Mouse (Mus musculus) intestine, embryonic 16.5 days (tissue): Measurements from ENCODE around the gene Arhgef39. TPM values are rescaled to one million over a fixed set of nuclear protein-coding genes. Genes with fewer than 3 reads are reported as not detected.

Source experiments
- ATAC-seq: fragments of 200-750 bp; cut with Nextera tagmentation; 2 replicates; pipeline ENCODE4 v1.8.0; 2017; ENCODE audit warnings: moderate TSS enrichment, moderate library complexity
- H3K27ac ChIP-seq: fragments of 300-500 bp; sonication (generic); 2 replicates; pipeline ENCODE4 v1.5.1; 2014; ENCODE audit warnings: mild to moderate bottlenecking, low read length
- H3K27me3 ChIP-seq: fragments of 300-500 bp; sonication (generic); replicated peaks from 2 replicates; pipeline ENCODE4 v1.6.1; 2014; ENCODE audit warnings: low read length, control low read depth, mixed read lengths; ENCODE audit not compliant: control insufficient read depth, insufficient read depth
- H3K36me3 ChIP-seq: fragments of 300-500 bp; sonication (generic); 2 replicates; pipeline ENCODE4 v1.6.1; 2014; ENCODE audit warnings: low read length, control low read depth; ENCODE audit not compliant: control insufficient read depth, insufficient read depth
- H3K4me1 ChIP-seq: fragments of 300-500 bp; sonication (generic); 2 replicates; pipeline ENCODE4 v1.6.1; 2014; ENCODE audit warnings: low read length, control low read depth, mixed read lengths; ENCODE audit not compliant: control insufficient read depth, insufficient read depth
- H3K4me2 ChIP-seq: fragments of 300-500 bp; sonication (generic); 2 replicates; pipeline ENCODE4 v1.6.1; 2014; ENCODE audit warnings: low read depth, low read length, control low read depth
- H3K4me3 ChIP-seq: fragments of 300-500 bp; sonication (generic); 2 replicates; pipeline ENCODE4 v1.5.1; 2014; ENCODE audit warnings: mild to moderate bottlenecking, low read length
- H3K9ac ChIP-seq: fragments of 300-500 bp; sonication (generic); 2 replicates; pipeline ENCODE4 v1.6.1; 2014; ENCODE audit warnings: low read depth, low read length
- H3K9me3 ChIP-seq: fragments of 300-500 bp; sonication (generic); 2 replicates; pipeline ENCODE4 v1.6.1; 2016; ENCODE audit warnings: low read length, control low read depth; ENCODE audit not compliant: control insufficient read depth
- WGBS: fragments of 180-500 bp; shearing (Covaris S2); extraction: QIAGEN DNeasy Blood & Tissue Kit; methylation state at CpG from one replicate; pipeline ENCODE4 v1.1.7; 2014; 5-methylcytosine and 5-hydroxymethylcytosine counted together
- polyA plus RNA-seq: library from polyadenylated mRNA; unstranded; fragments of >200 nt; fragmentation: Nextera tagmentation; extraction: Ambion mirVana; gene quantifications from 2 replicates; pipeline ENCODE4 v1.2.1, GENCODE M21; 2015

Arhgef39 gene
- polyA plus RNA-seq, 1 experiment from 2014 or later = 49.7 TPM

DNA sequence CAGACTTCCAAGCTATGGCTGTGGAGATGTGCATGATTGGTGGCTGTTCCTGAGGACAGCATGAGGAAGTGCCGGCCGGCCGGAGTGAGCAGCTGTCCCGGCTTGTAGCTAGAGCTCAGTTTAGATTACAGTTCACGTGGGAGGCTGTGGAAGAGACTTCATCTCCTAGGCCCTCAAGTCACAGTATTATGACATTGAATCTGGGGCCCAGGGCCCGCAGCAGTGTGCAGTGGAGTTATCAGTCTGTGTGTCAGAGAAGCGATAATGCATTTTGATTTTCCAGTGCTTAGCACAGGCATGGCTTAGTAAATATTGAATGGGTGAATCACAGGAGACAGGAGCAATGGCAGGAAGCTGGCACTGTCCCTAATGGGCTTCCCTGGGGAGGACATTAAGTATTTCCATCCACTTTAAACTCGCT is 30.6 kb upstream of the Arhgef39 start:
- Histone ChIP-seq H3K27ac (peak overlapping the region; percentile 18; the same call in 1 of the 2 replicates), H3K27me3 (no peaks in the 10 kb centered on the region), H3K4me3 (no peak overlapping the region), H3K36me3 (peaks cover 16% of the 10 kb centered on the region), H3K4me1 (peaks cover 7% of the 10 kb centered on the region; the same call in 1 of the 2 replicates), H3K9ac (no peak overlapping the region), H3K9me3 (no peaks in the 10 kb centered on the region), H3K4me2 (no peak overlapping the region)
- ATAC-seq = peak; percentile 17; the same call in 1 of the 2 replicates
- 47% methylated on average over 8 of the region's 8 CpGs for WGBS

GRCm38 (mm10) chr4:43528487-43528886 is 29.0 kb upstream of the Arhgef39 start:
- H3K27me3 ChIP-seq = no peaks in the 10 kb centered on the region
- peaks cover 10% of the 10 kb centered on the region for H3K4me1 ChIP-seq
- WGBS = 82% methylated on average over 9 of the region's 9 CpGs
- H3K27ac ChIP-seq = no peak overlapping the region
- no peak overlapping the region for H3K4me2 ChIP-seq
- no peaks in the 10 kb centered on the region for H3K9me3 ChIP-seq
- H3K9ac ChIP-seq = no peak overlapping the region
- no peak overlapping the region for H3K4me3 ChIP-seq
- peaks cover 10% of the 10 kb centered on the region for H3K36me3 ChIP-seq
- no peak for ATAC-seq

- ATAC-seq = no peak
- no peak overlapping the region for H3K27ac ChIP-seq
- H3K4me2 ChIP-seq = no peak overlapping the region
- no peaks in the 10 kb centered on the region; the same call in 1 of the 2 replicates for H3K27me3 ChIP-seq
- peaks cover 14% of the 10 kb centered on the region for H3K4me1 ChIP-seq
- 62% methylated on average over 5 of the region's 5 CpGs for WGBS
- H3K36me3 ChIP-seq = peaks cover 7% of the 10 kb centered on the region
- H3K9ac ChIP-seq = no peak overlapping the region
- no peak overlapping the region for H3K4me3 ChIP-seq
- H3K9me3 ChIP-seq = no peaks in the 10 kb centered on the region
Measured at GRCm38 (mm10) chr4:43527880-43528279, 28.4 kb upstream of the Arhgef39 start.

DNA sequence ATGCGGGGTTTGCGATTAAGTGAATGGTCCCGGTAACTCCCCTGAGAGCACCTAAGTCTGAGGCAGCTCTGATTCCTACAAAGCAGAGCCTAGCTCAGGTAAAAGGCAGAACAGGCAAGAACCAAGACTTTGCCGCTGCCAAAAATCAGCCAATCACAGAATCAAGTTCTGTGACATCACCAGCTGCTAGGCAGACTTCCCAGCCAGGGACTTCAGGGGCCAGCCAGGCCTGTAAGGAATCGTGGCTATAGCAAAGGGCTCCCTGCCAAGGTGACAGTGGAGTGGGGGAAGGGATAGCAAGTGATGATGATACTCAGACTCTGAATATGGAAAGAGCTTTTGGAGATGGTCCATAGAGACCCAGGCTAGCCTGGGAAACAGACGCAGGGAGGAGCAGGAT is 20.5 kb upstream of the Arhgef39 start:
- peak overlapping the region; percentile 24 for H3K4me3 ChIP-seq
- H3K36me3 ChIP-seq = no peaks in the 10 kb centered on the region
- H3K27me3 ChIP-seq = peaks cover 4% of the 10 kb centered on the region; the same call in 1 of the 2 replicates
- ATAC-seq = peak; percentile 39
- H3K4me1 ChIP-seq = peaks cover 31% of the 10 kb centered on the region
- no peaks in the 10 kb centered on the region for H3K9me3 ChIP-seq
- peak overlapping the region; percentile 36 for H3K4me2 ChIP-seq
- H3K27ac ChIP-seq = no peak overlapping the region
- H3K9ac ChIP-seq = no peak overlapping the region
- WGBS = 9% methylated on average over 6 of the region's 6 CpGs

DNA sequence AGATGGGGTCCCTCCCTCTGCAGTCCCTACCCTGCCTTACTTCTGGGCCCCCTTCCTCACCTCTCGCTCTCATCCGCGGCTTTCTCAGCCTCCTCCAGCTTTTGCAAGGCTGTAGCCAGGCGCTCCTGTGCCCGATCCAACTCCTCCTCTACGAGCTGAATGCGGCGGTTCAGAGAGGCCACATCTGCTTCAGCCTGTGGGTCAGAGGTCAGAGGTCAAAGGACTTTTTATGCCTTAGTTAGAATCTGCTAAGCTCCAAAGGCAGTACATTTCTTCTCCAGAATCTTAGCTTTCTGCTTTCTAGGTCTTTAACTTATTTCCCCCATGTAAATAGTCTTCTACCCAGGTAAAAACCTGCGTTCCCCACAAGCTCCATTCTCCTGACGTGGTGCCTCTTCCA is 20.1 kb upstream of the Arhgef39 start:
- no peaks in the 10 kb centered on the region for H3K9me3 ChIP-seq
- H3K4me2 ChIP-seq = peak overlapping the region; percentile 36
- ATAC-seq = no peak
- no peak overlapping the region for H3K9ac ChIP-seq
- WGBS = 33% methylated on average over 10 of the region's 10 CpGs
- peaks cover 31% of the 10 kb centered on the region for H3K4me1 ChIP-seq
- H3K4me3 ChIP-seq = peak overlapping the region; percentile 24
- no peaks in the 10 kb centered on the region for H3K36me3 ChIP-seq
- no peak overlapping the region for H3K27ac ChIP-seq
- H3K27me3 ChIP-seq = peaks cover 4% of the 10 kb centered on the region; the same call in 1 of the 2 replicates

GRCm38 (mm10) chr4:43515764-43516708 is 16.5 kb upstream of the Arhgef39 start:
- 59% methylated on average over 11 of the region's 11 CpGs for WGBS
- peak; percentile 30 for ATAC-seq
- Histone ChIP-seq H3K4me2 (no peak overlapping the region), H3K27ac (no peak overlapping the region), H3K9me3 (no peaks in the 10 kb centered on the region), H3K9ac (no peak overlapping the region), H3K36me3 (no peaks in the 10 kb centered on the region), H3K4me1 (peaks cover 15% of the 10 kb centered on the region), H3K4me3 (no peak overlapping the region), H3K27me3 (peaks cover 4% of the 10 kb centered on the region; the same call in 1 of the 2 replicates)

- H3K27ac ChIP-seq = no peak overlapping the region
- no peaks in the 10 kb centered on the region for H3K36me3 ChIP-seq
- H3K9ac ChIP-seq = no peak overlapping the region
- no peak for ATAC-seq
- no peaks in the 10 kb centered on the region for H3K9me3 ChIP-seq
- 68% methylated on average over 4 of the region's 4 CpGs for WGBS
- H3K4me2 ChIP-seq = no peak overlapping the region
- H3K27me3 ChIP-seq = no peaks in the 10 kb centered on the region
- H3K4me1 ChIP-seq = peaks cover 8% of the 10 kb centered on the region
- H3K4me3 ChIP-seq = no peak overlapping the region
Measured at GRCm38 (mm10) chr4:43513791-43514190, 14.3 kb upstream of the Arhgef39 start.

- no peak for ATAC-seq
- H3K4me2 ChIP-seq = no peak overlapping the region
- H3K27ac ChIP-seq = no peak overlapping the region
- H3K36me3 ChIP-seq = no peaks in the 10 kb centered on the region
- 91% methylated on average over 4 of the region's 4 CpGs for WGBS
- no peak overlapping the region for H3K4me3 ChIP-seq
- peaks cover 11% of the 10 kb centered on the region for H3K4me1 ChIP-seq
- H3K9me3 ChIP-seq = no peaks in the 10 kb centered on the region
- no peak overlapping the region for H3K9ac ChIP-seq
- no peaks in the 10 kb centered on the region for H3K27me3 ChIP-seq
Measured at GRCm38 (mm10) chr4:43513300-43513699, 13.8 kb upstream of the Arhgef39 start.

GRCm38 (mm10) chr4:43512653-43513052 is 13.2 kb upstream of the Arhgef39 start:
- no peak for ATAC-seq
- Histone ChIP-seq H3K27ac (no peak overlapping the region), H3K9ac (no peak overlapping the region), H3K4me3 (no peak overlapping the region), H3K36me3 (no peaks in the 10 kb centered on the region), H3K9me3 (no peaks in the 10 kb centered on the region), H3K4me1 (peaks cover 17% of the 10 kb centered on the region), H3K27me3 (no peaks in the 10 kb centered on the region), H3K4me2 (no peak overlapping the region)
- 68% methylated on average over 7 of the region's 7 CpGs for WGBS
